Mouse (Mus musculus) MEL (cell line): ENCODE measurements around the gene Mettl1. TPM values are rescaled to one million over a fixed set of nuclear protein-coding genes. Genes with fewer than 3 reads are reported as not detected.

Source experiments
- DNase-seq: peaks from one replicate; pipeline ENCODE4 v3.0.0; 2011; ENCODE audit warnings: low read depth, low spot score
- H3K27ac ChIP-seq: 2 replicates; pipeline ENCODE4 v1.5.1; 2012; ENCODE audit warnings: low read depth, mild to moderate bottlenecking, control low read depth, low read length, moderate library complexity; ENCODE audit not compliant: control insufficient read depth
- H3K27me3 ChIP-seq, 2 experiments: fragments of 150-350 bp in 1 of 2; sonication (generic) in 1 of 2; 2 replicates each; pipeline ENCODE4 v1.6.1; 2012; ENCODE audit warnings: low read length in 2 of 2, mild to moderate bottlenecking in 2 of 2, improper control_type of control experiment in 1 of 2, moderate library complexity in 1 of 2; ENCODE audit not compliant: insufficient read depth in 2 of 2, control insufficient read depth in 1 of 2
- H3K36me3 ChIP-seq, 2 experiments: 2 replicates each; pipeline ENCODE4 v1.6.1; 2012 to 2014; ENCODE audit warnings: low read length in 2 of 2, improper control_type of control experiment in 1 of 2, inconsistent platforms in 1 of 2, mild to moderate bottlenecking in 1 of 2; ENCODE audit not compliant: insufficient read depth in 2 of 2, control insufficient read depth in 1 of 2
- H3K4me1 ChIP-seq, 2 experiments: fragments of 150-350 bp in 1 of 2; sonication (generic) in 1 of 2; 2 replicates each; pipeline ENCODE4 v1.6.1; 2012; ENCODE audit warnings: low read length in 2 of 2, improper control_type of control experiment in 1 of 2, mild to moderate bottlenecking in 1 of 2; ENCODE audit not compliant: insufficient read depth in 2 of 2, control insufficient read depth in 1 of 2
- H3K4me3 ChIP-seq, 2 experiments: fragments of 150-350 bp in 1 of 2; sonication (generic) in 1 of 2; 2 replicates each; pipeline ENCODE4 v1.5.1; 2012; ENCODE audit warnings: low read depth in 2 of 2, low read length in 2 of 2, mild to moderate bottlenecking in 2 of 2, moderate library complexity in 2 of 2, control low read depth in 1 of 2, improper control_type of control experiment in 1 of 2; ENCODE audit not compliant: control insufficient read depth in 1 of 2, insufficient read depth in 1 of 2
- H3K79me2 ChIP-seq: 2 replicates; pipeline ENCODE4 v1.6.1; 2012; ENCODE audit warnings: mild to moderate bottlenecking, low read length, moderate library complexity; ENCODE audit not compliant: control insufficient read depth, poor library complexity, insufficient read depth
- H3K9ac ChIP-seq: 2 replicates; pipeline ENCODE4 v1.6.1; 2012; ENCODE audit warnings: low read depth, mild to moderate bottlenecking, control low read depth, low read length, moderate library complexity; ENCODE audit not compliant: control insufficient read depth, poor library complexity, severe bottlenecking
- H3K9me3 ChIP-seq: fragments of 150-350 bp; sonication (generic); replicated peaks from 2 replicates; pipeline ENCODE4 v1.6.1; 2012; ENCODE audit warnings: mild to moderate bottlenecking, low read length, improper control_type of control experiment, moderate library complexity; ENCODE audit not compliant: insufficient read depth
- BHLHE40 ChIP-seq: IDR thresholded peaks from 2 replicates; pipeline ENCODE4 v1.6.1; 2012; ENCODE audit warnings: low read depth, mild to moderate bottlenecking, inconsistent platforms, low read length, improper control_type of control experiment, borderline replicate concordance
- CHD1 ChIP-seq: IDR thresholded peaks from 2 replicates; pipeline ENCODE4 v1.6.1; 2012; ENCODE audit warnings: low read depth, mild to moderate bottlenecking, inconsistent platforms, low read length, improper control_type of control experiment
- CHD2 ChIP-seq: IDR thresholded peaks from 2 replicates; pipeline ENCODE4 v1.6.1; 2011; ENCODE audit warnings: low read length, improper control_type of control experiment
- ELF1 ChIP-seq: IDR thresholded peaks from 2 replicates; pipeline ENCODE4 v1.6.1; 2014; ENCODE audit warnings: low read depth, mild to moderate bottlenecking, inconsistent platforms, low read length, improper control_type of control experiment, moderate library complexity
- EP300 ChIP-seq, 2 experiments: IDR thresholded peaks; 2 replicates each; pipeline ENCODE4 v1.6.1; 2011; ENCODE audit warnings: improper control_type of control experiment in 2 of 2, low read length in 2 of 2, low read depth in 1 of 2, mild to moderate bottlenecking in 1 of 2
- GABPA ChIP-seq: IDR thresholded peaks from 2 replicates; pipeline ENCODE4 v1.6.1; 2012; ENCODE audit warnings: low read depth, mild to moderate bottlenecking, inconsistent platforms, low read length, improper control_type of control experiment, moderate library complexity
- GATA1 ChIP-seq: IDR thresholded peaks from 2 replicates; pipeline ENCODE4 v1.6.1; 2011; ENCODE audit warnings: low read depth, low read length, improper control_type of control experiment
- HCFC1 ChIP-seq: IDR thresholded peaks from 2 replicates; pipeline ENCODE4 v1.6.1; 2012; ENCODE audit warnings: low read depth, mild to moderate bottlenecking, inconsistent platforms, low read length, improper control_type of control experiment, moderate library complexity
- JUND ChIP-seq: IDR thresholded peaks from 2 replicates; pipeline ENCODE4 v1.6.1; 2011; ENCODE audit warnings: low read depth, mild to moderate bottlenecking, improper control_type of control experiment, low read length
- KAT2A ChIP-seq: conservative IDR thresholded peaks from 2 replicates; pipeline ENCODE4 v1.6.1; 2012; ENCODE audit warnings: low read depth, low read length, improper control_type of control experiment, inconsistent platforms
- MAX ChIP-seq: IDR thresholded peaks from 2 replicates; pipeline ENCODE4 v1.6.1; 2011; ENCODE audit warnings: low read length, improper control_type of control experiment
- MAZ ChIP-seq: IDR thresholded peaks from 2 replicates; pipeline ENCODE4 v1.6.1; 2012; ENCODE audit warnings: low read depth, mild to moderate bottlenecking, inconsistent platforms, low read length, improper control_type of control experiment
- NELFE ChIP-seq: IDR thresholded peaks from 2 replicates; pipeline ENCODE4 v1.6.1; 2011; ENCODE audit warnings: low read depth, low read length, improper control_type of control experiment
- POLR2A ChIP-seq, 2 experiments: IDR thresholded peaks; 2 replicates each; pipeline ENCODE4 v1.6.1; 2011 to 2012; ENCODE audit warnings: low read length in 2 of 2, mild to moderate bottlenecking in 2 of 2, control low read depth in 1 of 2, improper control_type of control experiment in 1 of 2, low read depth in 1 of 2, moderate library complexity in 1 of 2; ENCODE audit not compliant: control insufficient read depth in 1 of 2, insufficient read depth in 1 of 2, poor library complexity in 1 of 2
- RAD21 ChIP-seq: IDR thresholded peaks from 2 replicates; pipeline ENCODE4 v1.6.1; 2011; ENCODE audit warnings: mild to moderate bottlenecking, low read depth, low read length, improper control_type of control experiment
- RCOR1 ChIP-seq: IDR thresholded peaks from 2 replicates; pipeline ENCODE4 v1.6.1; 2012; ENCODE audit warnings: low read depth, mild to moderate bottlenecking, inconsistent platforms, low read length, improper control_type of control experiment
- SIN3A ChIP-seq: IDR thresholded peaks from 2 replicates; pipeline ENCODE4 v1.6.1; 2012; ENCODE audit warnings: low read length, improper control_type of control experiment, inconsistent platforms
- TAL1 ChIP-seq: IDR thresholded peaks from 2 replicates; pipeline ENCODE4 v1.6.1; 2012; ENCODE audit warnings: mild to moderate bottlenecking, inconsistent platforms, low read length, moderate library complexity, mixed read lengths
- UBTF ChIP-seq: IDR thresholded peaks from 2 replicates; pipeline ENCODE4 v1.6.1; 2012; ENCODE audit warnings: low read depth, mild to moderate bottlenecking, inconsistent platforms, low read length, improper control_type of control experiment, moderate library complexity, borderline replicate concordance; ENCODE audit not compliant: insufficient read depth
- USF1 ChIP-seq: IDR thresholded peaks from 2 replicates; pipeline ENCODE4 v1.6.1; 2014; ENCODE audit warnings: low read depth, mild to moderate bottlenecking, inconsistent platforms, low read length, improper control_type of control experiment, moderate library complexity
- USF2 ChIP-seq, 2 experiments: IDR thresholded peaks; 2 replicates each; pipeline ENCODE4 v1.6.1; 2011 to 2012; ENCODE audit warnings: improper control_type of control experiment in 2 of 2, low read length in 2 of 2, borderline replicate concordance in 1 of 2, inconsistent platforms in 1 of 2, low read depth in 1 of 2, mild to moderate bottlenecking in 1 of 2; ENCODE audit not compliant: insufficient read depth in 1 of 2
- ZC3H11A ChIP-seq: IDR thresholded peaks from 2 replicates; pipeline ENCODE4 v1.6.1; 2012; ENCODE audit warnings: low read depth, mild to moderate bottlenecking, inconsistent platforms, low read length, improper control_type of control experiment
- ZKSCAN1 ChIP-seq: IDR thresholded peaks from 2 replicates; pipeline ENCODE4 v1.6.1; 2012; ENCODE audit warnings: low read depth, mild to moderate bottlenecking, inconsistent platforms, low read length, improper control_type of control experiment, moderate library complexity
- polyA plus RNA-seq, 2 experiments: library from polyadenylated mRNA; stranded (reverse) in 1 of 2; unstranded in 1 of 2; fragments of >175 nt in 1 of 2; fragments of >200 nt in 1 of 2; gene quantifications; 2 replicates each; pipeline versions ENCODE4 v1.2.1 to v1.2.4; 2012; ENCODE audit warnings: low replicate concordance in 2 of 2, low read depth in 1 of 2; ENCODE audit not compliant: insufficient read length in 2 of 2, insufficient read depth in 1 of 2, missing spikeins in 1 of 2
- total RNA-seq: library from RNA; depleted of rRNA; stranded (reverse); fragments of 300-350 nt; gene quantifications from 2 replicates; pipeline ENCODE4 v1.2.3, GENCODE M21; 2012

Mettl1 gene
- total and polyA plus RNA-seq, 3 experiments: 35.3 to 67.3 TPM; not detected in 1

GRCm38 (mm10) chr10:127075651-127076050, 34.4 kb downstream of the Mettl1 start:
- no peak overlapping the region for H3K27ac ChIP-seq
- peaks cover 2% of the 10 kb centered on the region; the same call in 1 of the 2 replicates for H3K79me2 ChIP-seq
- no peaks in the 10 kb centered on the region for H3K4me1 ChIP-seq
- H3K9me3 ChIP-seq: no peaks in the 10 kb centered on the region
- H3K9ac ChIP-seq: no peak overlapping the region
- no peaks in the 10 kb centered on the region for H3K36me3 ChIP-seq
- TF ChIP-seq SIN3A (no peak), EP300 (IDR thresholded peaks at IDR 0.05; ENCODE audit: low read depth in 1 of 2, low read length in 2 of 2) (no peak), GABPA (no peak), USF1 (no peak), KAT2A (no peak), CHD2 (no peak), ELF1 (no peak), GATA1 (no peak), ZKSCAN1 (no peak), CHD1 (no peak)
- DNase-seq: no peak
- no peaks in the 10 kb centered on the region for H3K27me3 ChIP-seq
- no peak overlapping the region for H3K4me3 ChIP-seq

DNA sequence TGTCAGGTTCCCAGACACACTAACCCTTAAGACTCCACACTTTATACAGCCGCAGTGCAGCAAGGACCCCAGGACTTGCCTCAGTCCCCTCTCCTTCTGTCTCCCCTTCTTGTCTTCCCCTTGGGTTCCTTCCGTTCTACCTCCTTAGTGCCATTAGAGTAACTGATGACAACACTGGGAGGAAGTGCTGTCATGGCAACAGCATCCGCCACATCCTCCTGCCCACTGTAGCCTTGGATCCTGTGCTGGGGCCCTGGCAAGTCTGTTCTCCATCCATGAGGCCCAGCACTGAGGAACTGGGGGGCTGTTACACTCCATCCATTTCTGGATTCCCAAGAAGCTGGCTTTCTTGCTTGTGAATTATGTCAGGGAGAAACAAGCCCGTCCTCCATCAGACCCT, 34.9 kb downstream of the Mettl1 start:
- H3K36me3 ChIP-seq: no peaks in the 10 kb centered on the region
- H3K9ac ChIP-seq: no peak overlapping the region
- no peak overlapping the region for H3K27ac ChIP-seq
- no peak for TF ChIP-seq MAX
- TF ChIP-seq ELF1: no peak
- no peak for TF ChIP-seq USF2 (IDR thresholded peaks at IDR 0.05; ENCODE audit: borderline replicate concordance in 1 of 2, insufficient read depth in 1 of 2, low read depth in 1 of 2, low read length in 2 of 2)
- TF ChIP-seq RCOR1: no peak
- no peak for TF ChIP-seq MAZ
- TF ChIP-seq RAD21: no peak
- no peak for TF ChIP-seq EP300 (IDR thresholded peaks at IDR 0.05; ENCODE audit: low read depth in 1 of 2, low read length in 2 of 2)
- TF ChIP-seq NELFE: no peak
- no peak for TF ChIP-seq TAL1
- no peak for TF ChIP-seq GATA1
- no peak for TF ChIP-seq UBTF
- no peak for TF ChIP-seq BHLHE40
- no peak for TF ChIP-seq GABPA
- no peak for TF ChIP-seq HCFC1
- TF ChIP-seq USF1: no peak
- no peak for TF ChIP-seq JUND
- no peak for TF ChIP-seq CHD2
- TF ChIP-seq ZC3H11A: no peak
- TF ChIP-seq CHD1: no peak
- no peak for TF ChIP-seq POLR2A (IDR thresholded peaks at IDR 0.05; ENCODE audit: control insufficient read depth in 1 of 2, insufficient read depth in 1 of 2, low read depth in 1 of 2, low read length in 2 of 2, poor library complexity in 1 of 2)
- no peak for DNase-seq
- H3K4me3 ChIP-seq: no peak overlapping the region
- no peaks in the 10 kb centered on the region for H3K9me3 ChIP-seq
- H3K4me1 ChIP-seq: no peaks in the 10 kb centered on the region
- no peaks in the 10 kb centered on the region for H3K79me2 ChIP-seq
- no peaks in the 10 kb centered on the region for H3K27me3 ChIP-seq
